ENCODE assay signal across 8 mouse cellular contexts in genomic region chr6:88926870-88927269, GRCm38 (mm10). TPM values are rescaled to one million over a fixed set of nuclear protein-coding genes. Genes with fewer than 3 reads are reported as not detected.
DNase-seq lines count a peak whose midpoint lies in the region; ATAC-seq lines count a peak whose summit lies in the region.

No protein-coding gene starts in this region.

- 48% methylated on average over 3 of the region's 3 CpGs for WGBS in heart, embryonic 10.5 days
- 28% methylated on average over 3 of the region's 3 CpGs for WGBS in heart, embryonic 14.5 days

- H3K36me3 ChIP-seq in heart, embryonic 10.5 days, result no peaks in the 10 kb centered on the region
- H3K36me3 ChIP-seq in heart, embryonic 14.5 days (ENCODE audit: control insufficient read depth, insufficient read depth, low read length), result no peaks in the 10 kb centered on the region

- H3K4me3 ChIP-seq in heart, embryonic 10.5 days, result no peak overlapping the region
- H3K4me3 ChIP-seq in heart, embryonic 14.5 days (ENCODE audit: control insufficient read depth in 1 of 2, insufficient read depth in 1 of 2, low read depth in 1 of 2, low read length in 2 of 2), result no peak overlapping the region

- H3K9ac ChIP-seq in heart, embryonic 14.5 days (ENCODE audit: low read length), result no peak overlapping the region

- H3K9me3 ChIP-seq in heart, embryonic 10.5 days, result no peaks in the 10 kb centered on the region
- H3K9me3 ChIP-seq in heart, embryonic 14.5 days (ENCODE audit: control insufficient read depth, low read length), result no peaks in the 10 kb centered on the region

- peaks cover 54% of the 10 kb centered on the region for H3K4me1 ChIP-seq in heart, embryonic 10.5 days
- peaks cover 24 to 51% of the 10 kb centered on the region in 2 experiments for H3K4me1 ChIP-seq in heart, embryonic 14.5 days (ENCODE audit: control insufficient read depth in 2 of 2, insufficient read depth in 2 of 2, low read length in 2 of 2)

- no peak overlapping the region for H3K4me2 ChIP-seq in heart, embryonic 14.5 days (ENCODE audit: low read length)

- peak overlapping the region; percentile 59; the same call in 1 of the 2 replicates for H3K27ac ChIP-seq in heart, embryonic 10.5 days
- H3K27ac ChIP-seq in heart, embryonic 14.5 days (replicated peaks in 1 of 2; ENCODE audit: control insufficient read depth in 1 of 2, insufficient read depth in 1 of 2, low read depth in 2 of 2, low read length in 2 of 2), result peak overlapping the region in 1 of 2 experiments; percentile 20; a peak in 1 of 4 replicates

- intact Hi-C loops in heart, postnatal 14 days (cut with DNase I), result loop anchor here (2.0 kb wide), 2 partner anchors 434 to 706 kb away; no protein-coding TSS in a partner anchor

- ATAC-seq in heart, embryonic 14.5 days (ENCODE audit: insufficient number of reproducible peaks, insufficient read depth, low FRiP score, low read depth), result peak; percentile 27; the same call in 1 of the 2 replicates
- peak; percentile 71 for ATAC-seq in megakaryocyte, adult 5-6 weeks (ENCODE audit: poor library complexity, severe bottlenecking)
- no peak for ATAC-seq in megakaryocyte-erythroid progenitor cell, adult 5-6 weeks (replicated peaks; ENCODE audit: low FRiP score, low TSS enrichment, poor library complexity, severe bottlenecking)

- no peak for DNase-seq in heart, embryonic 10.5 days (ENCODE audit: low spot score)
- DNase-seq in heart, postnatal 14 days, result no peak
- DNase-seq in NIH3T3 (ENCODE audit: low read depth), result peak; percentile 59
- no peak for DNase-seq in layer of hippocampus, adult 11-12 months (ENCODE audit: low spot score)
- DNase-seq in natural killer cell, adult 2 months (ENCODE audit: low spot score in 2 of 2), result no peak

- no peaks in the 10 kb centered on the region for H3K27me3 ChIP-seq in heart, embryonic 10.5 days (ENCODE audit: insufficient read depth, poor library complexity, severe bottlenecking)
- H3K27me3 ChIP-seq in heart, embryonic 14.5 days (ENCODE audit: control insufficient read depth, insufficient read depth, low read length), result no peaks in the 10 kb centered on the region

RNA-seq across cellular contexts. Expression of gene Tpra1, which starts 24.8 kb away (rescaled TPM):
- 46.1 and 52.4 TPM in 2 replicates for polyA plus RNA-seq in heart, embryonic 10.5 days (2016; fragmentation: Nextera tagmentation; extraction: Ambion mirVana)
- total RNA-seq in heart, postnatal 14 days (2021), result 10 to 100 TPM; 34.7 to 38.9 TPM
- polyA plus RNA-seq in heart, embryonic 14.5 days (2014; fragmentation: Nextera tagmentation; extraction: Ambion mirVana), result 36.8 and 39.5 TPM in 2 replicates
- 24.0 and 26.1 TPM in 2 replicates for total RNA-seq in megakaryocyte, adult 5-6 weeks (2015)
- 32.4 and 35.5 TPM in 2 replicates for total RNA-seq in megakaryocyte, adult 5-6 weeks (2017)
- total RNA-seq in megakaryocyte-erythroid progenitor cell, adult 5-6 weeks (2014; fragmentation: Nextera tagmentation), result 31.4 and 39.7 TPM in 2 replicates
- 25.6 and 27.6 TPM in 2 replicates for total RNA-seq in megakaryocyte-erythroid progenitor cell, adult 5-6 weeks (2017)

RNA-seq across cellular contexts. Expression of gene Mcm2, which starts 28.3 kb away (rescaled TPM):
- polyA plus RNA-seq in heart, embryonic 10.5 days (2016; fragmentation: Nextera tagmentation; extraction: Ambion mirVana), result 184 TPM in 2 replicates
- 10 to 100 TPM; 11.0 to 15.4 TPM for total RNA-seq in heart, postnatal 14 days (2021)
- polyA plus RNA-seq in heart, embryonic 14.5 days (2014; fragmentation: Nextera tagmentation; extraction: Ambion mirVana), result 79.2 and 83.9 TPM in 2 replicates
- total RNA-seq in megakaryocyte, adult 5-6 weeks (2015), result 45.4 and 47.7 TPM in 2 replicates
- total RNA-seq in megakaryocyte, adult 5-6 weeks (2017), result 77.2 TPM in 2 replicates
- total RNA-seq in megakaryocyte-erythroid progenitor cell, adult 5-6 weeks (2014; fragmentation: Nextera tagmentation), result 175 and 213 TPM in 2 replicates
- 181 and 236 TPM in 2 replicates for total RNA-seq in megakaryocyte-erythroid progenitor cell, adult 5-6 weeks (2017)

RNA-seq across cellular contexts. Expression of gene Podxl2, which starts 52.0 kb away (rescaled TPM):
- 26.7 and 28.6 TPM in 2 replicates for polyA plus RNA-seq in heart, embryonic 10.5 days (2016; fragmentation: Nextera tagmentation; extraction: Ambion mirVana)
- 10 to 100 TPM; 26.7 to 27.4 TPM for total RNA-seq in heart, postnatal 14 days (2021)
- 49.9 and 51.6 TPM in 2 replicates for polyA plus RNA-seq in heart, embryonic 14.5 days (2014; fragmentation: Nextera tagmentation; extraction: Ambion mirVana)
- not detected in 2 replicates for total RNA-seq in megakaryocyte, adult 5-6 weeks (2015)
- 0.16 and 0.40 TPM in 2 replicates for total RNA-seq in megakaryocyte, adult 5-6 weeks (2017)
- 6.6 TPM in 1 of 2 replicates, not detected in the other for total RNA-seq in megakaryocyte-erythroid progenitor cell, adult 5-6 weeks (2014; fragmentation: Nextera tagmentation)
- not detected in 2 replicates for total RNA-seq in megakaryocyte-erythroid progenitor cell, adult 5-6 weeks (2017)
